Mouse (Mus musculus) spleen, postnatal 36 days (tissue): ENCODE measurements around the gene Dock2.
"Not testable (repeated sequence)": the region's sequence is repeated elsewhere in the genome, so short reads cannot be mapped to it uniquely, and the experiment has no call there.

Source experiments
- DNase-seq, 2 experiments: peaks; one replicate each; pipeline ENCODE4 v3.0.0; 2022; ENCODE audit warnings: low spot score in 2 of 2, mixed read lengths in 1 of 2

Gene Dock2

DNA sequence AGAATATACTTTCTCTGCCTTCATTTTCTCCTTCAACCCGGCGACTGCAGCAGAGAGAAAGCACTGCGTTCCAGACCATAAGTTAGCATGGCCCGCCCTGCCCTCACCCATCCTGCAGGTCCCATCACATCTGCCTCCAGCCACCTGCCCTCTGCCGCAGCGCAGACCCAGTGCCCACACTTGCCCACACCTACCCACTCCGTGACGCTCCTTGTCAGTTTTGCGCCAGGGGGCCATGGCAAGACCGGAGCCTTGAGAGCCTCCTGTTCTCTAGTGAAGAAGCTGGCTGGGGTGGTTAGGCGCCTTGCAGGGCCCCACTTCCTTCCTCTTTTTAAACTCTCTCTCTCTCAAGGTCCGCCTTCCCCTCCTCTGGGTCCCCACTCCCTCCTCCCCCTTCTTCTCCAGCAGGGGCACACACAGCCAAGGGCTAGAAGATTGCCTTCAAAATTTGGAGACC is at the start of gene Dock2:
TSS of gene Dock2 (minus strand) at position 306 of the 457 bp plus-strand sequence.
- peak; percentile 85 to 86 for DNase-seq

GRCm38 (mm10) chr11:34832678-34833077 is 49.0 kb upstream of the Dock2 start:
- no peak for DNase-seq

- no peak for DNase-seq
These were observed 44.1 kb upstream of the Dock2 start for GRCm38 (mm10) chr11:34827803-34828202.

DNA sequence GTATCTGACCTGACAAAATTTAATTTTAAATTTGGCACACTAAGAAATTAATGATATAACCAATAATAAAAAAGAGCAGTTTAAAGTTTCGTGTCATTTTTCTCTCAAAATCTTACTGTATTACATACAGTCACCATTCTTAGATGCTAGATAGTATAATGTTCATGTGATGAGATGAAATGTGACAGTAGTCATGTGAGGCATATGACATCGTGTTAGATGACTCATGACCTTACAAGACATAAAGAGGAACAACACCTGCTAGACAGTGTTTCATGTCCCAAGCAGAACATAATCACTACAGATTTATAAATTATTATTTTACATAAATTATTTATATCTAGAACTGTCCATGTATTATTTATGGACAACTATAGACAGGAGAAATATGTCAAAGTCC is 43.2 kb upstream of the Dock2 start:
- DNase-seq, result no peak

DNA sequence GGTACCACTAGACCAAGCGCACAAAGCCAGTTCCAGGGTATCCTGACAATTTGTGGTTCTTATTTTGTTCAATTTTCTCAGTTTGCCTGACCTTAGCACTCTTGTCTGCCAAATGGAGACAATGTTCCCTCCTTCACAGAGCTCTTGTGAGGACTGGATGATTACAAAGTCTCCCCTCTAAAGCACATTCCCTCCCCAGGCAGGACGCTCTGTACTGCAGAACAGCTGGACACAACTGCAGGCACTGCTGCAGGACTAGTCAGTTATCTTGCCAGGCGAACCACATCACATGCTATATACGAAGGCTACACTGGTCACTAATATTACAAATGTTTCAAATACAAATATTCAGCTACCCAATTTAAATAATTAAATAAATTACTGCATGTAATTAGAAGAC is 41.1 kb upstream of the Dock2 start:
- DNase-seq, result no peak

DNA sequence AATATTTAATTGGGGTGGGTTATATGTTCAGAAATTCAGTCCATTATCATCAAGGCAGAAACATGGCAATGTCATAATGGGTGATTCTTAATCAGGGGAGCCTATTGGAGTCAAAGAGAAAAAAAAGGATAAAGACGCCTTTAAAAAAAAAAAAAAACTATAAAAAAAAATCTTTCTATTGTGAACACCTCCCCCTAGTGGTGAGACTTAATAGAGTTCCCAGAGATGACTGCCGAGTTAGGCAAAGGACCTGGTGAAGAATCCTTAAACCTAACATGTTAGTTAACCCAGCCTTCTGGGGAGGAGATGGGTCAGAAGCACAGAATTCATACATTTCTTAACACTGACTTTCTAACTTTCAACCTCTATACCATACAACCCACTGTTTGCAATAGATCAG is 31.1 kb upstream of the Dock2 start:
- no peak for DNase-seq

GRCm38 (mm10) chr11:34814319-34814718 is 30.6 kb upstream of the Dock2 start:
- no peak for DNase-seq

DNA sequence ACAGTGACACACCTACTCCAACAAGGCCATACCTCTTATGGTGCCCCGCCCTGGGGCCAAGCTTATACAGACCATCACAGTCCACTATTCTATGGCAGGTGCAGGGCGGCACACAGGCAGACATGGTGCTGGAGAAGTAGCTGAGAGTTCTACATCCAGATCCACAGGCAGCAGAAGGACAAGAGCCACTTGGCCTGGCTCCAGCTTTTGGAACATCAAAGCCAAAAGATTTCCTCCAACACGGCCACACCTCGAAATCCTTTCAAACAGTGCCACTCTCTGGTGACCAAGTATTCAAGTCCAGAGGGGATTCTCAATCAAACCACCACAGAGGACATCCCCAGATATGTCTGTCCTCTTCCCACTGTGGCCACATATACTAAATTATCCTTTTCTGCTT is 21.3 kb upstream of the Dock2 start:
- not testable (repeated sequence) for DNase-seq

- not testable (repeated sequence) for DNase-seq
These were observed 14.4 kb upstream of the Dock2 start for GRCm38 (mm10) chr11:34798066-34798465.

DNA sequence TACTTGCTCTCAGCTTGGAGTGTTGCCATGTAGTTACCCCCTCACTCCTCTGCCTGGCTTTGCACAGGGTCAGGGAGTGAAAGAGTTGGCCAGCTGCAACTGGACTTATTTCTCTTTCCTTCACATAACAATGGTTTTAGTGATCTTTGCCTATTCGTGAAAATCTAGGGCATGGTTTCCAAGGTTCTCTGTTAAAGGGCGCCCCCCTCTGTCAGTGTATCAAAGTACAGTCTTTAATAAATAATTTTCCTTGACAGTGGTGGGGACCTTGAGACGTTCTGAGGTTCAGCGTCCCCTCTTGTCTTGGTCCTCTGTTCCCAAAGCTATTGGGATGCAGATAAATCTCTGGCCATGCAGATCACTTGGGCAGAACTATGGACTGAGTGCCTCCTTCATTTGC is 12.4 kb upstream of the Dock2 start:
- peak; percentile 35 to 62 for DNase-seq

DNA sequence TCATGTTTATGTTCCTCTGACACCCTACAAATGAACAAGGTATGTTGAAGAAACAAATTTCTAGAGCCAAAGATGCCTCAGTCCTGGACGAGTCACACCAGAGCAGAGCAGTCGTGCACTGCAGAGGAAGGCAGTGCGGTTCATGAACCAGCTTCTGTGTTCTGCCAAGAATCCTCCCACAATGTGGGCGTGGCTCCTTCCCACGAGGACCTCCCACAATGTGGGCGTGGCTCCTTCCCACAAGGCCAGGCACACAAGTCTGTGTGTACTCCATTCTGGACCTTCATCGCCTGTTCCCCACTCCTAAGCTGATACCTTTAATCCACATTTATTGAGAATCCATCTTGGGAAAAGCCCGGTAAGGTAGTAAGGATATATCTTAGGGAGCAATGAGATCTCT is 8.2 kb upstream of the Dock2 start:
- peak in 1 of 2 experiments; percentile 39 for DNase-seq

- DNase-seq, result no peak
These were observed 1.2 kb upstream of the Dock2 start for GRCm38 (mm10) chr11:34784864-34785263.

DNA sequence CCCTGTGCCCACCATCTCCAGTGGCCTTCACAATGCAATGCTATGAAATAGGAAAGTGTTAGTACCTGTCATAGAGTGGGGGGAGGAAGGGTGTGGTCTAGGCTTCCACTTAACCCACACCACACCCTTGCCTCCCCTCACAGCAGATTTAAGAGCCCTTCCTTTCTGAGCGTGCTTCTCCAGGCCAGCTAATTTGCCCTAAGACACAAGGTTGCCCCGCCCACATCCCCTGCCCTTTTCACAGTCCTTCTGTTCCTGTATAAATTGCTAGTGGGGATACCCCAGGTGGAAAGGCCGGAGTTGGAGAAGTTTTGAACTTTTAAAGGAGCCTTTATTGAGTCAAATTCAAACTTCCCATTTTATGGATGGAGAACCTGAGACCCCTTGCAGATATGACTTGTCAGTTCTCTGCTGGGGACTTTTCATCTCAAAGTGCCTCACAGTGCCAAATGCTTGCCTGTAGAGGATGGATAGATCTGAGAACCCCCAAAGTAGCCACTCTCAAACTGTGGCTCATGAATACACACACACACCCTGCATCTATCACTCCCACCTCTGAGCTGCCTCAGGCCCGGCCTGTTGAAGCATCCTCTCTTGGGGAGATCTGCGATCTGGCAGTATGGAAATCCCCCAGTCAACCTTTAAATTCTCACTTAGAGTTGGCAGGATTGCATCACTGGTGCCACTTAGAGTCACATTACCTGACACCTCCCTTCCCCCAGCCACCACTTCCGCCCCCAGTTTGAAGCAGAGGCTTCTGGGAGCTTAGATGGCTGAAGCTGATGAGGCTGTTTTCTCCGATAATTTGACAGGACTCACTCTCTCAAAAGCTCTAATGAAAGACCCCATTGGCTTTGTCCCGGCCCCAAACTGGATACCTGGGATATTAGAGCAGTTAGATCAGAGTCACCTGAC is 919 bp downstream of the Dock2 start:
- peak; percentile 90 to 92 for DNase-seq

GRCm38 (mm10) chr11:34780786-34781185 is 2.9 kb downstream of the Dock2 start:
- no peak for DNase-seq

DNA sequence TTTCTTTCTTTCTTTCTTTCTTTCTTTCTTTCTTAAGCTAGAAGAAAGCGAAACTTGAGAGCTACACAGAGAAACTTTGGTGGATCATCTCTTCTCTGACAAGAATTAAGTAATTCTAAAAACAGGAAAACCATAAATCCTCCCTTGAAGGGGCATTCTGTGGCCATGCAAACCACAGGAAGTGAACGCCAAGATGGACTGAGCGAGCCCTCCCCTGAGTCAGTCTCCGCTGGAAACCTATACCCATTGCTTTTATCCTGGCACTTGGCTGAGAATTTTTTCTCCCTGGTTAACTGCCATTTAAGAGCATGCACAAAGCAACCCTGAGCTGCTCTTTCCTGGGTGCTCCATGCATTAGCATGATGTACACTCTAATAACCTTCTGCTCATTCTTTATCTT is 3.7 kb downstream of the Dock2 start:
- no peak for DNase-seq

DNA sequence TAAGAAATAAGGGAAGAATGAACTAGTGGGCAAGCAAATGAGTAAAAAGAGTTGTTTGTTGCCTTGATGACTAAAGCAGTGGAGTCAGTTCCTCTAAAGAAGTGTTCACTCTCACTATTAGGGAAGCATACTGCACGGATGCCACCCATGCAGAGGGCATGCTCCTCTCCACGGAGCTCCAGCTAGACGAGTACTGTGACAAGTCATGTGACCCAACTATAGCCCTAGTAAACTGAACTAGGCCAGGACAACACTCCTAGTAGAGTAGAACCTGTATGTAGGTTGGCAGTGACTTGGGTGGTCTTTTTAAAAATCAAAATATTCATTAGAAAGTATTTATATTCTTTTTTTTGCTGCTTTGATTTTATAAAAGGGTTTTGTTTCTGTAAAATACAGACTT is 5.3 kb downstream of the Dock2 start:
- DNase-seq, result no peak

DNA sequence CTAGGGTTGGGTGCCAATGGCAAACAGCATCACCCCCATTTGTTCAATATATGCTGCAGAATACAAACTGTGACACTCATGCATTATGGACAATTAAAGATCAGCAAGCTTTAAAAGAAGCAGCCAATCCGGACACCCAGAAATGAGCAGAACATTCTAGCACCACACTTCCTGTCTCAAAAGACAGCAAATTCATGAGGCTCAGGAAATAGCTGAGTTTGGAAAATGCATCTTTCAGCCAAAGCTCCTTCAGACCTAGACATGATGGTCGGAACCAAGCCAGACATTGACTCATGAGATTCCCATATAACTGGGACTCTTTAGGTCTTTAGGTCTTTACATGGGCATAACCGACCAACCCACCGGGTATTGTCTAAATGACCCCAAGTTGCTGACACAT is 6.2 kb downstream of the Dock2 start:
- no peak for DNase-seq

GRCm38 (mm10) chr11:34776054-34776453 is 7.6 kb downstream of the Dock2 start:
- peak in 1 of 2 experiments; percentile 7 for DNase-seq

DNA sequence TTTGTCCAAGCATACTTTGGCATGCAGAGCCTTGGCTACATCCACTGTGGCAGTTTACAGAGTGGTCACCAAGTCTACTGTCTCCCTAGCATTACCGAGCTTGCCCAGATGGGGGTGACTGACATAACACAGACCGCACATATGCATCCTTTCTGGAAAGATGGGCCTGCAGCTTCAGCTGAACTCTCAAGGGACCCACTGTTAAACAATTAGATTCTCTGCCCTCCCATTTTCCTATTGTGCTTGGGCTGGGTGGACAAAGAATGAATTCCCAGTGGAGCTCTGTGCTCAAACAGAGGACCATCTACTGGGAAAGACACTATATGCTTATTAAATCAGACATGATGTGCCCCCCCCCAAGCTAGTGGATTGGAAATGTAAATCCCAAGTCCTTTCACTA is 9.1 kb downstream of the Dock2 start:
- no peak for DNase-seq

DNA sequence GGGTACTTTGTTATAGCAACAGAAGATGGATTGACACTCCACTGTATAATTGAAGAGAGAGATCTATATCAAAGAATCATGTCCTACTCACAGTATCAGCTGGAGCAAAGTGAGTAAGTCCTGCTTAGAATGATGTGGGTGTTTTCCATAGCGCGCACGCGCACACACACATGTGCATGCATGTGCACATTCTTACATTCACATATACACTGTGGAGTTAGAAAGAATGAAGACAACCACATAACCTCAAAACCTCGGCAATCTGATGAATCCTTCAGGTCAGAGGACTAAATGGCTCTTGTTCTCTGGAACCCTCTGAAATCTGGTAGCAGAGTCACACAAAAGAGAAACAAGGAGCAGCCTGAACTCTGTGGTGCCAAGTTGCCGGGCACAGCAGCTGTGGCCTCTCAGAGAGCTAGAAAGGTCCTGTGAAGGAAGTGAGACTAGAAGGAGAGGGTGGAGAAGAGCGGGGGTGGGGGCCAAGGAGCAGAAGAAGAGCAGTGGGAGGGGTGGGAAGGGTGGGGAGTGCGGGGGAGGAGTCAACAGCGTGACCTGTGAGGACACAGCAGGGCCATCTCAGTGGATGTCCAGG is 10.3 kb downstream of the Dock2 start:
- peak; percentile 59 to 65 for DNase-seq

- DNase-seq, result peak; percentile 70 to 75
These were observed 12.3 kb downstream of the Dock2 start for GRCm38 (mm10) chr11:34771221-34771986.

DNA sequence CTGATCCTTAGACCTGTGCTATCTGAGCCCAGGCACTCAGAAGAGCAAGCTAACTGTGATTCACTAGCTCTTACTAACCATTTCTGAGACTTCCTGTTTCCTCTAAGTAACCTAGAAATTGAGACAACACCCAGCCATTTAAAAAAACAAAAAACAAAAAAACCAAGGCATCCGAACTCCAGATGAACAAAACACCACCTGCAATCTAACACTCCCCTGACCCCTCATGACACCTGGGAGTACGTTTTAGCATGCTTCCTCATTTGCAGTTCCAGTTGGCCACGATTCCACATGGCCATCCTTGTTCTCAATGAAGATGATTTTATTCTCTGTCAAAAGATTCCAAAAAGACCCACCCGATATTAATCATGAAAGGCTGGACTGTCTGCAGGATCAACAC is 13.0 kb downstream of the Dock2 start:
- DNase-seq, result peak; percentile 27 to 45
